Mouse (Mus musculus) sigmoid colon, adult 10 weeks (tissue): ENCODE results near the gene Lyve1. TPM values are rescaled to one million over a fixed set of nuclear protein-coding genes. Genes with fewer than 3 reads are reported as not detected.

Experiments
- polyA plus RNA-seq: library from polyadenylated mRNA; stranded (reverse); fragments of 350-450 nt; fragmentation: Illumina TruSeq; extraction: RNeasy Lipid Tissue Mini Kit (QIAGEN cat#74804); gene quantifications from one replicate; pipeline ENCODE4 v1.2.3, GENCODE M21; 2014; ENCODE audit warnings: low read depth, low replicate concordance

Lyve1 gene
- polyA plus RNA-seq: 49.1 TPM

GRCm38 (mm10) chr7:110862751-110863289, at the start of gene Lyve1:
Gene Lyve1, minus strand, starts transcription at chr7:110863239.

DNA sequence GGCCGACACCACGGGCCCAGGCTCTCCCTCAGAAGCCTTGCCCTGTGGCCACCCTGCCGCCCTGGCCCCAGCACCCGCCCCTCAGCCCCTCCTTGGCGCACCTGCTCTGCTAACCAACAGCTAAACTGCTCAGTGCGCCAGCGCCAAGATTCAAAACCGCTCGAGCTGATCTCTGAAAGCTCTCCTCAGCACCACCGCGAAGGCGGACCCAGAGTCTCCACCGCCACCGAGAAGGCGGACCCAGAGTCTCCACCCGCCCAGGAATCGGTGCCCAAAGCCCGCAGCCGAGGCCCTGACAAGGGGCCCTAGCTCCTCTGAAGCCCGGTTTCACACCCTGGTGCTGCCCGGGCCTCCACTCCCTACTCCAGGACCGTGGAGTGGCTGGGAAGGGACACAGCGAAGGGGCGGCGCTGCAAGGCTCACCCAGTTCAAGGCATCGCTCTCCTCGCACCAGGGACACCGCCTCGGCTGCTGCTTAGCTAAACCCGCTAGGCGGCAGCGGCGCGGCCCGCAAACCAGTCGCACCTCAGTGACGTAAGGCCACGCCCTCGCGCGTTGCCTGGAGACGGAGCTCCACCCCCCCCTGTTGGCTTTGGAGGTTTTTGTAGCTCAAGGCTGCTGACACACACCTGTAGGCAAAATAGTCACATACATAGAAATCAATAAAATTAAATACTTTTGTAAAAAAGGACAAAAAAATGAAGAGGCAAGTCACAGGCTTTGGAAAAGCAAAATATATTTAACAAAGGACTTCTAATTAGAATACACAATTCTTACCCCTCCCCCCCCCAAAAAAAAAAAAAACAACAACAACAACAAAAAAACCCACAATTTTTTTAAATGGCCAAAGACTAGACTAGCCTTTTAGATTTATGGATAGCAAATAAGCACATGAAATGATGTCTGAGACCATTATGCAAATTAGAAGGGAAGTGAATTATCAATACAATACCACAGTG, 18.8 kb downstream of the Lyve1 start, which contains the start of gene Rnf141:
Rnf141 (minus strand) TSS at position 542 of the 959 bp plus-strand sequence.

Other genes with a start within 250 kb of the Lyve1 start
- gene Sbf2, start 248.3 kb downstream of the Lyve1 start, polyA plus RNA-seq: 122 TPM
- 4.5 TPM for gene Adm, start 235.6 kb downstream of the Lyve1 start, polyA plus RNA-seq
- gene Ampd3, start 95.0 kb downstream of the Lyve1 start, polyA plus RNA-seq: 47.8 TPM
- gene Rnf141, start 18.8 kb downstream of the Lyve1 start, polyA plus RNA-seq: 158 TPM
- gene Mrvi1, start 119.2 kb upstream of the Lyve1 start, polyA plus RNA-seq: 25.0 TPM
- gene Ctr9, start 165.7 kb upstream of the Lyve1 start, polyA plus RNA-seq: 34.6 TPM
- gene Eif4g2, start 219.8 kb upstream of the Lyve1 start, polyA plus RNA-seq: 2,635 TPM